Mouse (Mus musculus) gastrocnemius, adult 8-10 months (tissue): ENCODE measurements around the gene Wdr5. TPM values are rescaled to one million over a fixed set of nuclear protein-coding genes. Genes with fewer than 3 reads are reported as not detected.

Source experiments
- total RNA-seq, 4 experiments: library from RNA; stranded (reverse); gene quantifications; 2 replicates each; pipeline ENCODE4 v1.2.4; 2022

The Wdr5 gene
- total RNA-seq, 4 experiments from 2014 or later = 15.4 to 19.7 (median 17.1) TPM

Other genes with a start within 250 kb of the Wdr5 start
- 1 to 10 TPM; 2.0 to 2.2 (median 2.0) TPM for gene Vav2, start 88.1 kb upstream of the Wdr5 start, total RNA-seq
- 1 to 10 TPM in 1 of 4 experiments, under 1 TPM in 3; 0.70 to 1.2 (median 0.82) TPM for gene Brd3os, start 72.8 kb upstream of the Wdr5 start, total RNA-seq
- gene Brd3, start 7.5 kb upstream of the Wdr5 start, total RNA-seq = 10 to 100 TPM; 19.4 to 29.0 (median 24.9) TPM
- gene Rxra, start 161.3 kb downstream of the Wdr5 start, total RNA-seq = 100 to 1,000 TPM; 127 to 155 (median 141) TPM